In the genomic region with DNA sequence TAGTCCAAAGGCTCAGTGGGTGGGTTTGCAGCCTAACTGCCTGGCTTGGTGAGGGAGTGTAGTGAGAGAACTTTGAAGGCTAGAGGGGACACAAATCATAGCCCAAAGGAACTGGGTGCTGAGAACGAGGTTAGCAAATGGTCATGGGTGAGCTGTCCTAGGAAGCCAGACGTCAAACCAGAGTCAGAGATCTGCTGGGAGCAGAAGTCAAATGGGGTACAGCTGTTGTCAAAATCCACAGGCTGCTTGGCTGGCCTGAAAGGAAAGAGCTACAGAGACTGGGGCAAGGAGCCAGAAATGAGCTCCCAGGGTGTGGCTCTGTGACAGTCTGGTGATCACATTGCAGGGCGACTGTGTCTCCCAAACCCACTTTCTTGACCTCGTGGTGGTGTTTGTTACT, we compare ENCODE assay signal across 11 mouse cellular contexts. TPM values are rescaled to one million over a fixed set of nuclear protein-coding genes. Genes with fewer than 3 reads are reported as not detected.
DNase-seq lines count a peak whose midpoint lies in the region; ATAC-seq and TF ChIP-seq lines count a peak whose summit lies in the region.
"Had no signal": no experiment of that assay in that cellular context is flagged by ENCODE, and none has a peak within 500 bp of the region (broad histone marks: within the 10 kb centered on the region; RNA-seq: fewer than 3 reads in every experiment).

No protein-coding gene starts in this region.

- H3K36me3 ChIP-seq in limb, embryonic 14.5 days (ENCODE audit: control insufficient read depth, insufficient read depth, low read length), result no peaks in the 10 kb centered on the region
- no peaks in the 10 kb centered on the region for H3K36me3 ChIP-seq in limb, embryonic 10.5 days
- H3K36me3 ChIP-seq in kidney, embryonic 14.5 days (ENCODE audit: control insufficient read depth, insufficient read depth, low read length), result no peaks in the 10 kb centered on the region
- H3K36me3 ChIP-seq in forebrain, embryonic 10.5 days (replicated peaks), result no peaks in the 10 kb centered on the region
- H3K36me3 ChIP-seq: intestine, embryonic 15.5 days; limb, embryonic 15.5 days; midbrain, embryonic 13.5 days had no signal

- no peaks in the 10 kb centered on the region for H3K9me3 ChIP-seq in limb, embryonic 14.5 days (ENCODE audit: control insufficient read depth, low read length)
- no peaks in the 10 kb centered on the region for H3K9me3 ChIP-seq in limb, embryonic 10.5 days (replicated peaks)
- no peaks in the 10 kb centered on the region for H3K9me3 ChIP-seq in kidney, embryonic 14.5 days (ENCODE audit: control insufficient read depth, low read length)
- H3K9me3 ChIP-seq in forebrain, embryonic 10.5 days, result no peaks in the 10 kb centered on the region
- H3K9me3 ChIP-seq: intestine, embryonic 15.5 days; limb, embryonic 15.5 days; midbrain, embryonic 13.5 days had no signal

- no peaks in the 10 kb centered on the region for H3K27me3 ChIP-seq in limb, embryonic 14.5 days (ENCODE audit: control insufficient read depth, insufficient read depth, low read length)
- no peaks in the 10 kb centered on the region for H3K27me3 ChIP-seq in limb, embryonic 10.5 days (ENCODE audit: low read depth, poor library complexity, severe bottlenecking)
- H3K27me3 ChIP-seq in kidney, embryonic 14.5 days (ENCODE audit: control insufficient read depth, insufficient read depth, low read length), result no peaks in the 10 kb centered on the region
- 0 out of 2 replicates have a peak, but pooled peaks cover 7% of the 10 kb centered on the region for H3K27me3 ChIP-seq in forebrain, embryonic 10.5 days (ENCODE audit: poor library complexity, severe bottlenecking)
- H3K27me3 ChIP-seq: intestine, embryonic 15.5 days; limb, embryonic 15.5 days; midbrain, embryonic 13.5 days had no signal

- ATAC-seq in limb, embryonic 14.5 days (ENCODE audit: low FRiP score, low read depth), result no peak
- peak; percentile 28 for ATAC-seq in kidney, embryonic 14.5 days (ENCODE audit: low FRiP score, low TSS enrichment)
- ATAC-seq in megakaryocyte progenitor cell, adult 5-6 weeks (replicated peaks; ENCODE audit: poor library complexity), result peak; percentile 33
- no peak for ATAC-seq in inflammation-experienced regulatory T-cells, adult 6 months
- ATAC-seq: intestine, embryonic 15.5 days; midbrain, embryonic 13.5 days had no signal

- TF ChIP-seq POLR2A in limb, embryonic 14.5 days (IDR thresholded peaks at IDR 0.05; ENCODE audit: borderline replicate concordance, extremely low read depth, insufficient read depth, insufficient read length), result no peak

- 51% methylated on average over 4 of the region's 4 CpGs for WGBS in limb, embryonic 14.5 days
- WGBS in limb, embryonic 10.5 days, result 46% methylated on average over 4 of the region's 4 CpGs
- 32% methylated on average over 4 of the region's 4 CpGs for WGBS in kidney, embryonic 14.5 days
- 72% methylated on average over 4 of the region's 4 CpGs for WGBS in forebrain, embryonic 10.5 days

- H3K9ac ChIP-seq in limb, embryonic 14.5 days (ENCODE audit: low read depth, low read length, severe bottlenecking), result no peak overlapping the region
- no peak overlapping the region for H3K9ac ChIP-seq in kidney, embryonic 14.5 days (ENCODE audit: low read depth, low read length)
- H3K9ac ChIP-seq: intestine, embryonic 15.5 days; limb, embryonic 15.5 days; midbrain, embryonic 13.5 days had no signal

- no peak overlapping the region for H3K27ac ChIP-seq in limb, embryonic 14.5 days (replicated peaks; ENCODE audit: low read depth, low read length)
- H3K27ac ChIP-seq in limb, embryonic 10.5 days, result no peak overlapping the region
- no peak overlapping the region for H3K27ac ChIP-seq in kidney, embryonic 14.5 days (ENCODE audit: low read depth, low read length)
- no peak overlapping the region for H3K27ac ChIP-seq in forebrain, embryonic 10.5 days
- H3K27ac ChIP-seq: intestine, embryonic 15.5 days; limb, embryonic 15.5 days; midbrain, embryonic 13.5 days had no signal

- H3K4me2 ChIP-seq in limb, embryonic 14.5 days (replicated peaks; ENCODE audit: low read depth, low read length, severe bottlenecking), result no peak overlapping the region
- no peak overlapping the region for H3K4me2 ChIP-seq in kidney, embryonic 14.5 days (replicated peaks; ENCODE audit: low read depth, low read length)
- H3K4me2 ChIP-seq: intestine, embryonic 15.5 days; limb, embryonic 15.5 days; midbrain, embryonic 13.5 days had no signal

- no peak overlapping the region for H3K4me3 ChIP-seq in limb, embryonic 14.5 days (replicated peaks; ENCODE audit: low read length)
- H3K4me3 ChIP-seq in limb, embryonic 10.5 days, result no peak overlapping the region
- H3K4me3 ChIP-seq in kidney, embryonic 14.5 days (ENCODE audit: low read length), result no peak overlapping the region
- no peak overlapping the region for H3K4me3 ChIP-seq in forebrain, embryonic 10.5 days
- H3K4me3 ChIP-seq: intestine, embryonic 15.5 days; limb, embryonic 15.5 days; midbrain, embryonic 13.5 days had no signal

- DNase-seq in limb, embryonic 14.5 days (ENCODE audit: low spot score), result peak; percentile 36
- DNase-seq in limb, embryonic 10.5 days (ENCODE audit: low spot score), result no peak
- peak; percentile 24 to 70 for DNase-seq in gastrocnemius, postnatal 4 days (ENCODE audit: low spot score in 2 of 2)
- no peak for DNase-seq in forebrain, embryonic 10.5 days (ENCODE audit: extremely low spot score, low spot score)
- DNase-seq in retina, embryonic 14.5 days (ENCODE audit: low spot score), result no peak

- peaks cover 12% of the 10 kb centered on the region for H3K4me1 ChIP-seq in limb, embryonic 14.5 days (ENCODE audit: control insufficient read depth, insufficient read depth, low read length)
- H3K4me1 ChIP-seq in limb, embryonic 10.5 days, result peaks cover 9% of the 10 kb centered on the region
- H3K4me1 ChIP-seq in kidney, embryonic 14.5 days (ENCODE audit: control insufficient read depth, insufficient read depth, low read length), result no peaks in the 10 kb centered on the region
- peaks cover 40% of the 10 kb centered on the region for H3K4me1 ChIP-seq in forebrain, embryonic 10.5 days

RNA-seq across cellular contexts. Expression of a gene that starts 2.3 kb away (rescaled TPM):
- polyA plus RNA-seq in limb, embryonic 14.5 days (2012; rRNA removed), result 5.7 and 6.3 TPM in 2 replicates
- polyA plus RNA-seq in limb, embryonic 14.5 days (2014; fragmentation: Nextera tagmentation; extraction: Ambion mirVana), result 7.3 and 9.8 TPM in 2 replicates
- polyA plus RNA-seq in limb, embryonic 10.5 days (2016; fragmentation: Nextera tagmentation; extraction: Ambion mirVana), result 11.5 and 12.9 TPM in 2 replicates
- 10 to 100 TPM; 25.1 to 29.0 TPM for total RNA-seq in gastrocnemius, postnatal 4 days (2021)
- 7.2 and 9.6 TPM in 2 replicates for polyA plus RNA-seq in kidney, embryonic 14.5 days (2014; fragmentation: Nextera tagmentation; extraction: Ambion mirVana)
- 1.9 and 2.0 TPM in 2 replicates for total RNA-seq in megakaryocyte progenitor cell, adult 5-6 weeks (2015)
- 2.9 and 3.8 TPM in 2 replicates for total RNA-seq in megakaryocyte progenitor cell, adult 5-6 weeks (2017)
- 24.6 and 27.3 TPM in 2 replicates for polyA plus RNA-seq in forebrain, embryonic 10.5 days (2016; fragmentation: Nextera tagmentation; extraction: Ambion mirVana)
- 10 to 100 TPM in 1 of 3 experiments, 1 to 10 TPM in 2; 3.8 to 12.0 (median 7.0) TPM for polyA plus RNA-seq in inflammation-experienced regulatory T-cells, adult 6 months (2017; shearing (Covaris generic))

Comparison
In these comparisons a context has a peak if more than half of its experiments do, and no peak if none do; other contexts are left out.
1. DNase-seq: peak in limb, embryonic 14.5 days (single experiment) and gastrocnemius, postnatal 4 days (2 of 2); none in limb, embryonic 10.5 days (single experiment), forebrain, embryonic 10.5 days (single experiment) and retina, embryonic 14.5 days (single experiment).
2. ATAC-seq: peak in kidney, embryonic 14.5 days (single experiment) and megakaryocyte progenitor cell, adult 5-6 weeks (single experiment); none in limb, embryonic 14.5 days (single experiment) and inflammation-experienced regulatory T-cells, adult 6 months (single experiment).